Mouse (Mus musculus) midbrain, embryonic 11.5 days (tissue): Measurements from ENCODE around the gene Psme2b. TPM values are rescaled to one million over a fixed set of nuclear protein-coding genes. Genes with fewer than 3 reads are reported as not detected.
"Not testable (repeated sequence)": the region's sequence is repeated elsewhere in the genome, so short reads cannot be mapped to it uniquely, and the experiment has no call there.

Experiments
- ATAC-seq: fragments of 200-750 bp; cut with Nextera tagmentation; 2 replicates; pipeline ENCODE4 v1.8.0; 2017; ENCODE audit warnings: moderate TSS enrichment, moderate library complexity; ENCODE audit not compliant: low FRiP score
- DNase-seq: peaks from one replicate; pipeline ENCODE4 v3.0.0; 2015; ENCODE audit warnings: low spot score; ENCODE audit errors: missing footprints
- H3K27ac ChIP-seq: fragments of 300-500 bp; sonication (generic); 2 replicates; pipeline ENCODE4 v1.5.1; 2014; ENCODE audit warnings: low read depth, low read length
- H3K27me3 ChIP-seq: fragments of 300-500 bp; sonication (generic); 2 replicates; pipeline ENCODE4 v1.6.1; 2014; ENCODE audit warnings: mild to moderate bottlenecking, low read length, moderate library complexity, mixed read lengths; ENCODE audit not compliant: control insufficient read depth, insufficient read depth
- H3K36me3 ChIP-seq: fragments of 300-500 bp; sonication (generic); 2 replicates; pipeline ENCODE4 v1.6.1; 2014; ENCODE audit warnings: mild to moderate bottlenecking, low read length, moderate library complexity, mixed read lengths; ENCODE audit not compliant: control insufficient read depth, insufficient read depth
- H3K4me1 ChIP-seq: fragments of 300-500 bp; sonication (generic); 2 replicates; pipeline ENCODE4 v1.6.1; 2014; ENCODE audit warnings: low read length; ENCODE audit not compliant: control insufficient read depth, insufficient read depth
- H3K4me2 ChIP-seq: fragments of 300-500 bp; sonication (generic); 2 replicates; pipeline ENCODE4 v1.6.1; 2014; ENCODE audit warnings: mild to moderate bottlenecking, moderate library complexity
- H3K4me3 ChIP-seq: fragments of 300-500 bp; sonication (generic); 2 replicates; pipeline ENCODE4 v1.5.1; 2014; ENCODE audit warnings: low read depth, low read length
- H3K9ac ChIP-seq: fragments of 300-500 bp; sonication (generic); 2 replicates; pipeline ENCODE4 v1.6.1; 2014; ENCODE audit warnings: low read length
- H3K9me3 ChIP-seq: fragments of 300-500 bp; sonication (generic); 2 replicates; pipeline ENCODE4 v1.6.1; 2016; ENCODE audit warnings: low read length; ENCODE audit not compliant: control insufficient read depth
- WGBS: fragments of 180-500 bp; shearing (Covaris S2); extraction: QIAGEN DNeasy Blood & Tissue Kit; methylation state at CpG from one replicate; pipeline ENCODE4 v1.1.7; 2014; 5-methylcytosine and 5-hydroxymethylcytosine counted together
- polyA plus RNA-seq: library from polyadenylated mRNA; unstranded; fragments of >200 nt; fragmentation: Nextera tagmentation; extraction: Ambion mirVana; gene quantifications from 2 replicates; pipeline ENCODE4 v1.2.1, GENCODE M21; 2014

Gene Psme2b
- polyA plus RNA-seq, 1 experiment from 2014 or later: 1.8 TPM

DNA sequence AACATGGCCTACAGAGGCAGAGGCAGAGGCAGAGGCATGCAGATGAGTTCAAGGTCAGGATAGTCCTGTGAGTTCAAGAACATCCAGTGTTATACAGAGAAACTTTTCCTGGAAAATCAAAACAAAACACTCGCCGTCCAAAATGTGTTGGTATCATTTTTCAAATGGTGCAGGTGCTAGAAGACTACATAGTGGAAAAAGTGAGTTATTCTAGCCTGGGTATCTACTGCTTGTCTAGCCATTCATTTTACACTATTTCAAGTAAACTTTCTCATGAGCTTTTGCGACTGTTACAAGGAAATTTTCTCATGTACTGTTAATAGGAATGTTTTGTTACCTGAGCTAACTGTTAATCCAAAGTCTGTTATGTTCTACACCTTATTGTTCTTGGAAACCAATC, 27.6 kb downstream of the Psme2b start:
- Histone ChIP-seq H3K27ac (no peak overlapping the region), H3K36me3 (no peaks in the 10 kb centered on the region), H3K4me2 (no peak overlapping the region), H3K9ac (no peak overlapping the region), H3K9me3 (no peaks in the 10 kb centered on the region), H3K4me3 (no peak overlapping the region), H3K27me3 (no peaks in the 10 kb centered on the region), H3K4me1 (no peaks in the 10 kb centered on the region)
- ATAC-seq (no peak), DNase-seq (no peak)
- 90% methylated on average over 3 of the region's 3 CpGs for WGBS

DNA sequence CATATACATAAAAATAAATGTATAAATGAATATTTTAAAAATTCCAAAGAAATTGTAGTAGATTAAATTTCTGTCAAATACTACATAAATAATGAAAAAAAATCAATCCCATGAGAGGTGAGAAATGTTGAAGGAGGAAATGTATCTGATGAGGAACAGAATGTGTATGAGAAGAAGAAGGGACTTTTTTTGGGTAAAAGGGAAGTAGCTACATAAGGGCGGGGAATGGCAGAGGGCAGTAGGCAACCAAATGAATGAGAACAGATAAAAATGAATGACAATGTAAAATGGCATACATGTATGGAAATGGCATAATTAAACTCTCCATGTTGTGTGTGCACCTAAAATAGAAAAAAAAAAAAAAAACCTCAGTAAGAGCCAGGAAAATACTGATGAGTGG, 32.4 kb downstream of the Psme2b start:
- Histone ChIP-seq H3K27me3 (no peaks in the 10 kb centered on the region), H3K4me2 (no peak overlapping the region), H3K4me3 (no peak overlapping the region), H3K4me1 (no peaks in the 10 kb centered on the region), H3K9ac (no peak overlapping the region), H3K36me3 (no peaks in the 10 kb centered on the region), H3K9me3 (no peaks in the 10 kb centered on the region), H3K27ac (no peak overlapping the region)
- ATAC-seq: no peak
- 97% methylated on average over 1 of the region's 1 CpGs for WGBS
- DNase-seq: no peak

DNA sequence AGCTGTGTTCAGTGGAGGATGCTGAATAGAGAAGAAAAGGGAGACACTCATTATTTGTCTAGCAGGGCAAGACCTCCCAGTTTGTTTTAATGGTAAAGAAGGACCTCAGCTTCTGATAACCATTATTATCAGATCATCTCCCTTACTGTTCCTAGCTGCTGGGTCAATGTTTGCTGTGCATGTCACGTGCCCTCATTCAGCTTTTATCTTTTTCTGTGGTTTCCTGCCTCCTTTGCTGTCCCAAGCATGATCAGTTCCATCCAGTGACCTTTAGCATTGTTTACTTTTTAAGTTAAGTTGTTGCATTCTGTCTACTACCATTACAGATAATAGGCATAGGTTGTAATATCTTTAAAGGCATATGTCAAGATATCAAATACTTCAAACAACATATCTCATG, 37.5 kb downstream of the Psme2b start:
- Histone ChIP-seq H3K9me3 (no peaks in the 10 kb centered on the region), H3K4me1 (no peaks in the 10 kb centered on the region), H3K4me3 (no peak overlapping the region), H3K27ac (no peak overlapping the region), H3K27me3 (no peaks in the 10 kb centered on the region), H3K4me2 (no peak overlapping the region), H3K9ac (no peak overlapping the region), H3K36me3 (no peaks in the 10 kb centered on the region)
- ATAC-seq (no peak), DNase-seq (no peak)
- 64% methylated on average over 1 of the region's 1 CpGs for WGBS

DNA sequence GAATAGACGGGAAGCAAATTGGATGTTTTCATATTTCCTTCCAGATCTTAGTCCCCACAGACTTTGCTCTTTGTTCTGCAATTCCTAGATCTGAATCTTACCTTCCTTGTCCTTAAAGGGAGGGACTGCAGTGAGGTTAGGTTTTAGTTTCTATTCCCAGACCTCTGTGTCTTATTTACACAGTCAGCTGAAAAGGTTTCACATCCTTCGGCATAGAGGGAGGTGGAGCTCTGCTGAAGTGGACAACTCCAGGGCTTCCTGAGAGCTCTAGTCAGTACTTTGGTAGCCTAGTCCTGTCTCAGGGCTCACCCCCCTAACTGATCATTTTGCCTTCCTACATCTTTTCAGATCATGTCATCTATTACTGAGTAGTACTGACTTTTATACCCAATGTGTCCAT, 44.0 kb downstream of the Psme2b start, which contains the start of gene Gm5431:
TSS of gene Gm5431 (minus strand) at position 194 of the 400 bp plus-strand sequence.
- Histone ChIP-seq H3K27me3 (no peaks in the 10 kb centered on the region), H3K9ac (no peak within 1 kb of the TSS), H3K4me2 (no peak within 1 kb of the TSS), H3K9me3 (no peaks in the 10 kb centered on the region), H3K27ac (no peak within 1 kb of the TSS), H3K4me3 (no peak within 1 kb of the TSS), H3K4me1 (no peaks in the 10 kb centered on the region), H3K36me3 (no peaks in the 10 kb centered on the region)
- no peak for DNase-seq
- WGBS: 81% methylated on average over 2 of the region's 2 CpGs
- no peak for ATAC-seq

DNA sequence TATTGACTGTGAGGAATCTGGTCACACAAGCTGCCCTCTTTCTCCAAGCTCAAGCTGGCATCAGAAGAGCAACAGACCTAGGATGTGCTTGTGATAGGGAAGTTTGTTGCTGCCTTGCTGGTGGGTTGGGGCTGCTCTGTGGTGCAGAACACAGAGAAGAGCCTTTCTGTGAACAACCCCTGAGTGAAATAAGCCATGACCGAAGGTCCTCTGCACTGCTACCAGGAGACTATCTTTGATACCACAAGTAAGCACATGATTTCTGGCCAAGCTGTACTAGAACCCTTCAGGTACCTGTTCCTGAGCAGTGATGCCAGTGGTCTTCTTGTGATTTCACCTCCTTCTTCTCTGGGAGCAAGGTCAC, 44.4 kb downstream of the Psme2b start:
- WGBS: 95% methylated on average over 1 of the region's 1 CpGs
- not testable (repeated sequence) for H3K9me3 ChIP-seq, ATAC-seq

DNA sequence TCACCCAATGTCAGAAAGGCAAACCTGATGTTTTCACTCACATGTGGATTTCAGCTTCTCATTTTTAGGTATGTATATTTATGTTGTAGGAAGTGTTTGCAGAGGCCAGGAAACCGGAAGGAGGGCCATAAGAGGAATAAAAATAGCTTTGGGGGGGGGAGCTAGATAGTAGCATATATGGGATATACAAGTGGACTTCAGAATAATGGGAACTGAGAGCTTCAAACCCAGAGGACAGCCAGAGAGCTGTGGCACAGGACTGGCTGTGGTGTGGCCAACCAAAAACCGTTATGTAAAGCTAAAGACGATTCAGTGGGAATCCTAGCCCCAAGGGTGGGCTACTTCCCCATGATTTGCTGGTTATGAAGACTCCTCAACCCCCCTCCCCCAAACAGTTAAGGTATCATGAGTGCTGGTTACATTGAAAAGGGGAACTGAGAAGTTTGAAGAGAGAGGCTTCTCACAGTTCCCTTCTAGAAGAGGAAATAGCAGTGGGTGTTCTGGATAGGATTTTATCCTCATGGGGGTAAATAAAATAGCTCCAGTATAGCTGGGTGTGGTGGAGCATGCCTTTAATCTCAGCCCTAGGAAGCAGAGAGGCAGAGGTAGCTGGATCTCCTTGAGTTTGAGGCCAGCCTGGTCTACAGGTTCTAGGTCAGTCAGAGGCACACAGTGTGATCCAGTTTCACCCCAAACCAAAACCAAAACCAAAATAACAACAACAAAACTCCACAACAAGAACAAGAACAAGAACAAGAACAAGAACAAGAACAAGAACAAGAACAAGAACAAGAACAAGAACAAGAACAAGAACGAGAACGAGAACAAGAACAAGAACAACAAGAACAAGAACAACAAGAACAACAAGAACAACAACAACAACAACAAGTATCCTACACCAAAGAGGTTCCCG, 45.1 kb downstream of the Psme2b start:
- H3K9me3 ChIP-seq, ATAC-seq, H3K27ac ChIP-seq, H3K36me3 ChIP-seq, DNase-seq, H3K9ac ChIP-seq, H3K4me3 ChIP-seq, H3K27me3 ChIP-seq, H3K4me1 ChIP-seq, H3K4me2 ChIP-seq: not testable (repeated sequence)
- WGBS: 78% methylated on average over 6 of the region's 6 CpGs

More for the DNA sequence above, 44.4 kb downstream of the Psme2b start:
- H3K4me3 ChIP-seq, H3K27me3 ChIP-seq, H3K36me3 ChIP-seq, H3K4me2 ChIP-seq, H3K4me1 ChIP-seq, H3K27ac ChIP-seq, DNase-seq, H3K9ac ChIP-seq: not testable (repeated sequence)

DNA sequence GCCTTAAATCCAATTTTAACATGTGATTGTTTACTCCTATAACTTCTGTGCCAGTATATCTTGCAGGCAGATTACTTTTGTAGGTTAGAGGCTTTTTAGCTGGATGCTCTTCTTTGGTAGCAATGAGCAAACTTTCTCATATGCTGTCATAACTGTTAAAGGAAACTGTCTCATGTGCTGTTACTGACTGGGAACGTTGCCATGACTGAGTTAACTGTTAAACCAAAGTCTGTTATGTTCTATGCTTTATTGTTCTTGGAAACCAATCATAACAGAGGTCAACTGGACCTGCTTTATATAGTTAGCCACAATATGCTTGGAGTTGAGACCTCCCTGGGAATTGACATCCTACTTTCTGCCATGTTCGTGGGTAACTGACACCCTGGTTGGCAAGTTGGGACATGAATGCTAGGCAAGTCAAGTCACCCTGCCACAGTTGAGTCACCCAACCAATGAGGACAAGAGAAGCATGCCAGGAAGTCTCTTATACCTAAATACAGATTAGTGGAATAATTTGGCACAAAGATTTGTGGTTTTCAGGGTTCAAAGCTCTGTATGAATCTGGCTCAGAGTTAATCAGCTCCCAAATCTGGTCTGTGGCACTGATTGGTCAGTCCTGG, 47.1 kb downstream of the Psme2b start:
- Histone ChIP-seq H3K9me3 (no peaks in the 10 kb centered on the region), H3K4me3 (no peak overlapping the region), H3K27ac (no peak overlapping the region), H3K4me2 (no peak overlapping the region), H3K4me1 (no peaks in the 10 kb centered on the region), H3K9ac (no peak overlapping the region), H3K27me3 (no peaks in the 10 kb centered on the region), H3K36me3 (no peaks in the 10 kb centered on the region)
- 71% methylated on average over 2 of the region's 2 CpGs for WGBS
- no peak for DNase-seq
- ATAC-seq: no peak

Other genes starting within 250 kb of the Psme2b start
- 592 and 633 TPM in 2 replicates for gene Rack1, start 145.9 kb downstream of the Psme2b start, polyA plus RNA-seq
- gene Trim41, start 128.8 kb downstream of the Psme2b start, polyA plus RNA-seq: 3.6 and 3.9 TPM in 2 replicates
- gene Trim7, start 120.0 kb downstream of the Psme2b start, polyA plus RNA-seq: 0.40 and 0.73 TPM in 2 replicates
- gene Gm12184, start 119.5 kb downstream of the Psme2b start, polyA plus RNA-seq: 7.4 and 11.5 TPM in 2 replicates
- gene Irgm1, start 74.5 kb downstream of the Psme2b start, polyA plus RNA-seq: 2.2 and 2.3 TPM in 2 replicates
- 0.10 and 0.21 TPM in 2 replicates for gene Gm5431, start 44.0 kb downstream of the Psme2b start, polyA plus RNA-seq
- not detected in 2 replicates for gene Olfr56, start 32.7 kb upstream of the Psme2b start, polyA plus RNA-seq
- gene 9930111J21Rik1, start 33.2 kb upstream of the Psme2b start, polyA plus RNA-seq: 0.20 and 0.29 TPM in 2 replicates
- not detected in 2 replicates for gene Gm12185, start 46.0 kb upstream of the Psme2b start, polyA plus RNA-seq
- 0.05 TPM in 1 of 2 replicates, not detected in the other for gene Tgtp1, start 48.0 kb upstream of the Psme2b start, polyA plus RNA-seq
- gene 9930111J21Rik2, start 105.1 kb upstream of the Psme2b start, polyA plus RNA-seq: 0.26 and 0.47 TPM in 2 replicates
- gene Tgtp2, start 118.0 kb upstream of the Psme2b start, polyA plus RNA-seq: not detected in 2 replicates
- 0.40 and 0.41 TPM in 2 replicates for gene Ifi47, start 130.4 kb upstream of the Psme2b start, polyA plus RNA-seq
- gene Olfr1396, start 168.7 kb upstream of the Psme2b start, polyA plus RNA-seq: not detected in 2 replicates
- not detected in 2 replicates for gene Olfr1395, start 196.1 kb upstream of the Psme2b start, polyA plus RNA-seq
- not detected in 2 replicates for gene Olfr1394, start 208.2 kb upstream of the Psme2b start, polyA plus RNA-seq
- gene Btnl9, start 241.0 kb upstream of the Psme2b start, polyA plus RNA-seq: 0.43 TPM in 1 of 2 replicates, not detected in the other